Mouse (Mus musculus): ENCODE data around the gene Foxp4.

The Foxp4 gene

GRCm38 (mm10) chr17:47888641-47889040 lies 35.8 kb downstream of the Foxp4 start:
- no peak for DNase-seq

GRCm38 (mm10) chr17:47888155-47888455 lies 36.3 kb downstream of the Foxp4 start:
- DNase-seq, result no peak

- DNase-seq, result no peak
Measured at GRCm38 (mm10) chr17:47887381-47888154, 36.9 kb downstream of the Foxp4 start.

DNA sequence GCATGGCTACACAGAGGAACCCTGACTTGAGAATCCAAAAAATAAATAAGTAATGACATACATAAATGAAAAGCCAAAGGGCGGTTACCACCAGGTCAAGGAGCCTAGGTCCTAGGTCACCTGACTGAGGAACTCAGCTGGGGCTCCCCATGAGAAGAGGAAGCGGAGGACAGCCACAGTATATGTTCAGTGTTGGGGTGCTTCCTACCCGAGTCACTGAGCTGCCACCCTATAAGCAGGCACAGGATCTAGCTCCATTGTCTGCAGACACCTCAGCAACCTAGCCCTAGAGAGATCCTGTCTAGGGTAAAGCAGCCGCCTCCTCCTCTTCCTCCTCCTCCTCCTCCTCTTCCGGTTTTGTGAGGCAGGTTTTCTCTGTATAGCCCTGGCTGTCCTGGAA lies 41.3 kb downstream of the Foxp4 start:
- no peak for DNase-seq

DNA sequence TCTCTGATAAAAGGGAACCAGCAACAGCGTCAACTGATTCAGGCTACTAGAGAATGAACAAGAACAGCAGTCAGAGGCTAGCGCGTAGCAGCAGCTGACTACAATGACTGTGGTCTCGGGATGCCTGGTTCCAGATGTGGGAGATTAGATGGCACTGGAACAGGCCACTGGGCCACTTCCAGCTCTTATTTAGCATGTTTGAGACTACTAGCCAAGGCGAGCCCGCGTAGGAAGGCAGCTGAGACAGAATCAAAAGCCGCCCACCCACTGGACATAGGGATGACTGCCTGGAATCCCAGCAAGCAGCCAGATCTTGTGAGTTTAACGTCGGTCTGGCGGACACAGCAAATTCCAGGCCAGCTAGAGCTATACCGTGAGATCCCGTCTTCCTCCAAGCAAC lies 43.1 kb downstream of the Foxp4 start:
- DNase-seq, result no peak

DNA sequence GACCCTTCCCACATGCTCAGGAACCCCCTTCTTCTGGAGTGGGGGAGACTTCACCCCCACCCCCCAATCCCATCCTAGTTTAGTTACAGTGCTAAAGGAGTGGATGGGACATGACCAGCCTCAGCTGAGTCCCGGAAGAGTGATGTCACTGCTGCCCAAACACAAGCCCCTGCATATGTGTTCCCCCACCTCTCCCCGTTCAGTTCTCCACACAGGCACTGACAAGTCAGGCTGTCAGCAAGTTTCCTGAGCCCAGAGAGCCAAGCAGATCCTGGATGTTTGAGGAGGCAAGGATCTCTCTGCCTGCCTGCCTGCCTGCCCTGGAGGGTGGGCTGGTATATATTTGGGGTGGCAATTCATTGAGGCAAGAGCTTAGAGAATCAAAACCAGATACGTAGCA lies 45.2 kb downstream of the Foxp4 start:
- DNase-seq, result no peak

DNA sequence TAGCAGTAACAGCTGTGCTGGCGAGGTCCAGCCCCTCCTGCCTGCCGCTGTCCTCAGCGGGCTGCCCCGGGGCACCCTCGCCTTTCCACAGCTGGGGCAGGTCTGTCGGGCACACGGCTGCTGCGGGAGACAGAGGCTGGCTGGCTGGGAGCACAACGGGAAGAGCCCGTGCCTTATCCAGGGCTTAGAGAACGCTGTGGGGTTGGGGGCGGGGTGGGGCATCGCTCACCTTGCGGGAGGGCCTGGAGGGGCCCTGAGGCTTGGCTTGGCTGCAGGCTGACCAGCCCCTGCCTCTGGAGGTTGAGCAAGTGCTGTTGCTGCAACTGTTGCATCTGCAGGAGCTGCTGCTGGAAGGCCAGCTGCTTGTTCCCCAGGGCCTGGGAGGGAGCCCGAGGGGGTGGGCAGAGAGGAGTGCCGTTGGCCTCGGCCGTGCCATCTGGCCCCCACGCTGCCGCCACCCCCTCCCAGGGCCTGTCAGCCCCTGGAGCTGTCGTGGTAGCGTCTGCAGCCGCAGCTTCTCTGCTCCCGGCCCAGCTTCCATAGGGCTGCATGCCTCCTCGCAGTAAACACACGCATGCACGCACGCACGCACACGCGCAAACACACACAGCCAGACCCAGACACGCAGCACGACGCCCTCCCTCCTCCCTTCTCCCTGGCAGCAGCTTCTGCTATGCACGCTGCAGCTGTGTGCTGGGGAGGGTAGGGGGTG lies 45.9 kb downstream of the Foxp4 start:
- DNase-seq, result no peak

DNA sequence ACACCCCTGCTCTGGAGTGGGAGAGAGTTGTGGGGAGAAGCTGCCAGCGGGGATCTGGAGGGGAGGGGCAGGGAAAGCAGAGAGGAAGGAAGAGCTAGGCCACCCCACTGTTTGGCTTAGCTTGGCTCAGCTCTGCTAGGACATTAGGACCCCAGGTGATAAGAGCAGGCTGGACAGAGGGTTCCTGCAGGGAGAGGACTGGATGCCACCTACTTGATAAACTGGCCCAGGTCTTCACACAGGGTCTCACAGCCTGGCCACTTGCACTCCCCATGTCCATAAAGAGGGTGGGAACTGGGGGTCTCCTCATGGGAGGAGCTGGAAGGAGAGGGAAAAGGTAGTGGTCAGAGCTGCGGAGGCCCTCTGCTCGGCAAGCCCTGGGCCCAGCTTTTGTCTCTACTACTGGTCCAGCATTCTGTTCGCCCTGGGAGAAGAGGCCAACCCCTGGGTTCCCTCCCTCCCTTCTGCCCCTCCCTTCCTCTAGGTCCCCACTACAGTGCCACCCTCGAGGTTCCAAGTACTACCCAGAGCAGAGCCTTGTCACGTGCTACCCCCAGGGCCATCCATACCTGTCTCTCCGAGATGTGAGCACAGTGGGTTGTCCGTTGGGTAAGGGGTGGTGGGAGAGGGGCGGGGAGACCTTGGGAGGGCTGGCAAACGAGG lies 46.6 kb downstream of the Foxp4 start:
- no peak for DNase-seq

DNA sequence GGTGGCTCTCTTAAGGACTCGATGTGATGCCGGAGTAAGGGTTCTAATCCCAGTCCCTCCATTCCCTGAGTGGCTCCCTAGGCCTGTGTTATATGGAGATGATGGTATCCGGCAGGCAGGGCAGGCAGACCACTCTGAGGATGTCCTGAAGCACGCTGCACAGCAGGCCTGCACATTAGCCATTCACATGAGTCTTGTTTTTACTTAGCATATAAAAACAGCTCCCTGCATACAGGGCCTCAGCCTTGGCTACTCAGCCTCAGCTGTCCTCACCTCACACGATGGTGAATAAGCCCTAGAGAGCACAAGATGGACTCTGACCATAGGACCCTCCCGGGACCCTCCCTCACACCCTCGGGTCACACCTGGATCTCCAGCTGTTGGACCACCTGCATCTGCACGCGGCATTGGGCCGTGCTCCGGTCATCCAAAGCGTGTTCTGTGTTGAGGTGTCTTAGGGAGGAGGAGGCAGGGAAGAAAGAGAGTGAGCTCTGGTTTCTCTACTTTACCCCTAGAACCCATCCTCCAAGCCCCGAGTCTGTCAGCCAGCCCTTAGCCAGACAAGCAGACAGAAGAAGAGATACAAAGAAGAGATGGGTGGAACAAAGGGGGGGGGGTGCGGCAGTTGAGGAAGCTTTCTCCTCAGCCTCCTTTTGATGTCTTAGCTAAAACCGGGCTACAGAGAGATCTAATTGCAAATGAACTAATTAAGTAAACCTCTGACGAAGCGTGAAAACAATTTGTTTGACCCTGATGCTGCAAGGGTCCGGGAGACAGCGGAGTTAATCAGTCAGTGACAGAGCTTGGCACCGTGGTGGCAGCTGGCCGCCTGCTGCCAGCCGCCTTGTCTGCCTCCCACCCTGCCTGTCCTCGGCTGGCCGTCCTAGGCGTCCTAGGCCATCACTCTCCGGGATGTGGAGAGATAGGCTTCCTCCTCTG lies 47.4 kb downstream of the Foxp4 start:
- no peak for DNase-seq

GRCm38 (mm10) chr17:47873341-47873791 lies 51.1 kb downstream of the Foxp4 start:
- peak; percentile 87 for DNase-seq

DNA sequence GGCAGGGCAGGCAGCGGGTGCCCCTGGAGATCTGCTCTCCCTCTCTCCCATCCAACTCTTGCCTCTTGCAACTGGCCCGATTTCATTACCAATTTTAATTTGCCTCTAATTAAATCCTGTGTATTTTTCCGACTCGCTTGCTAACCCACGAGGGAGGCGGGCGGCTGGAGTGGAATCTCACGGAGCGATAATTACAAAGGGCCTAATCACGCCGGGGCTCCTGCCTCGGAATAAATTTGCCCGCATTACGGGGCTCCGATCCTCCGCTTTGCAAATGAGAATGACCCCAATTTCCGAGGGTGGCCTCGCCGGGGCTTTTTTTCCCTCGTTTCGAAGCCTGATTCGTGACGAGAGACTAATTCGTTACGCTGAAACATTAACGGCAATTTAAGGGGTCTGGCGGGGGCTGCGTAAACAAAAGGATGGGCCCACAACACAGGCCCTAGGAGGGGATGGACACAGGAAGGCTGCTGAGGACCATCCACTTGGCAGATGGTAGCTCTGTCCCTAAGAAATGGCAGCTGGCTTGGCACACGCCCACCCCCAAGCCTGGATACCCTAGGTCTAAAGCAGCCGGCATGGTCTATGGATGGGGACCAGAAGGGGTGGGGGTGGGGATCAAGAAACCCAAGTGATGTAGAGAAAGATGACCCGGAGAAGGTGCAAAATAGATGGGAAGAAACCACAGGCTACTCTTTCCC lies 52.0 kb downstream of the Foxp4 start:
- DNase-seq, result no peak

GRCm38 (mm10) chr17:47869874-47870273 lies 54.6 kb downstream of the Foxp4 start:
- no peak for DNase-seq

GRCm38 (mm10) chr17:47866037-47866436 lies 58.4 kb downstream of the Foxp4 start:
- DNase-seq, result no peak

GRCm38 (mm10) chr17:47864496-47864895 lies 59.9 kb downstream of the Foxp4 start:
- DNase-seq, result peak; percentile 87

- DNase-seq, result no peak
Measured at GRCm38 (mm10) chr17:47863437-47863836, 61.0 kb downstream of the Foxp4 start.

- DNase-seq, result no peak
Measured at GRCm38 (mm10) chr17:47863023-47863422, 61.4 kb downstream of the Foxp4 start.

DNA sequence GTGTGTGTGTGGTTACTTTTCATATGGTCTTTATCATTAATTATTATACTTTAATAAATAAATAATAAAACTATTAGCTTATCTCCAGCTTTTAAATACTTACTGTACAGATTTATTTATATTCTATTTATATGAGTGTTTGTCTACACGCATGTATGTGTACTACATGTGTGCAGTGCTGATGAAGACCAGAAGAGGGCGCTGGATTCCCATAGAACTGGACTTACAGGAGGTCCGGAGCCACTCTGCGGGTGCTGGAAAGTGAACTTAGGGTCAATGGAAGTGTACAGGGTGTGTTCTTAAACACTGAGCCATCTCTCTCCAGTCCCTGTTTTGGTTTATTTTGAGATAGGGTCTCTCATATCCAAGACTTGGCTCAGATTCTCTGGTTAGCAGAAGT lies 68.9 kb downstream of the Foxp4 start:
- no peak for DNase-seq

- no peak for DNase-seq
Measured at GRCm38 (mm10) chr17:47854908-47855307, 69.5 kb downstream of the Foxp4 start.

DNA sequence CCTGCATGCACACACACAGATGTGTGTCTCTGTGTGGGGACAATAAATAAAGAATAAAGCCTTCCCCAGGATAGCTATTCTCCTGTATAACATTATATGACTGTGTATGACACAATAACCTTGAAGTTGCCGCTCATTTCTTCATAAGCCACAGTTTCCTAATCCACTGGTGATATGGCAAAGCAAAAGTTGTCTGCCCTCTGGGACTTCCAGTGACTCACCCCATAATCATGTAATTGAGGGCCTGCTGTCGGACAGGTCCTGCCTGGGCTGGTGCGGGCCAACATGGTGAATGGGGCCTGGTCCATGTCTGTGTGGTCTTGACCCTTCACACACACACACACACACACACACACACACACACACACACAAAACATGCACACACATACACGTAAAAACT lies 70.7 kb downstream of the Foxp4 start:
- no peak for DNase-seq

GRCm38 (mm10) chr17:47853336-47853735 lies 71.1 kb downstream of the Foxp4 start:
- DNase-seq, result no peak

GRCm38 (mm10) chr17:47851798-47852360 lies 72.6 kb downstream of the Foxp4 start:
- DNase-seq, result peak; percentile 56

Measured in kidney, adult 18-20 months (tissue).